Mouse (Mus musculus): ENCODE results near the gene Igfbp5. TPM values are rescaled to one million over a fixed set of nuclear protein-coding genes. Genes with fewer than 3 reads are reported as not detected.
A peak's percentile ranks its signal among the peaks of the same experiment; 100 is the strongest.

Igfbp5 gene
- polyA plus RNA-seq, 1 experiment from 2014 or later: 94.0 TPM

GRCm38 (mm10) chr1:72875708-72876107 is 1.0 kb upstream of the Igfbp5 start:
- Histone ChIP-seq H3K9me3 (replicated peaks) (no peaks in the 10 kb centered on the region), H3K4me1 (peaks cover 62% of the 10 kb centered on the region), H3K27ac (no peak overlapping the region), H3K36me3 (no peaks in the 10 kb centered on the region), H3K4me3 (replicated peaks) (no peak overlapping the region), H3K27me3 (peaks cover 6% of the 10 kb centered on the region; the same call in 1 of the 2 replicates), H3K4me2 (peak overlapping the region; percentile 95), H3K9ac (no peak overlapping the region)
- no peak for ATAC-seq (replicated peaks; ENCODE audit: low FRiP score)
- 4% methylated on average over 3 of the region's 3 CpGs for WGBS

GRCm38 (mm10) chr1:72873511-72874286 is 985 bp downstream of the Igfbp5 start:
- Histone ChIP-seq H3K27ac (peak overlapping the region; percentile 91), H3K27me3 (peaks cover 6% of the 10 kb centered on the region; the same call in 1 of the 2 replicates), H3K4me2 (peak overlapping the region; percentile 95), H3K36me3 (no peaks in the 10 kb centered on the region), H3K4me1 (peaks cover 75% of the 10 kb centered on the region), H3K9me3 (replicated peaks) (no peaks in the 10 kb centered on the region), H3K4me3 (replicated peaks) (peak overlapping the region; percentile 56), H3K9ac (peak overlapping the region; percentile 75)
- ATAC-seq (replicated peaks; ENCODE audit: low FRiP score): peak; percentile 20; the same call in 1 of the 2 replicates
- under 1% methylated on average over 43 of the region's 43 CpGs for WGBS

- 0% methylated on average over 16 of the region's 16 CpGs for WGBS
- H3K4me1 ChIP-seq: peaks cover 69% of the 10 kb centered on the region
- ATAC-seq (replicated peaks; ENCODE audit: low FRiP score): no peak
Measured at GRCm38 (mm10) chr1:72873078-72873477, 1.6 kb downstream of the Igfbp5 start.

GRCm38 (mm10) chr1:72872521-72872920 is 2.2 kb downstream of the Igfbp5 start:
- Histone ChIP-seq H3K9ac (0 out of 2 replicates have a peak overlapping the region, but pooled peaks have one; percentile 75), H3K9me3 (replicated peaks) (no peaks in the 10 kb centered on the region), H3K27ac (peak overlapping the region; percentile 91), H3K36me3 (no peaks in the 10 kb centered on the region), H3K4me1 (peaks cover 68% of the 10 kb centered on the region), H3K4me3 (replicated peaks) (peak overlapping the region; percentile 56), H3K4me2 (peak overlapping the region; percentile 95), H3K27me3 (peaks cover 6% of the 10 kb centered on the region; the same call in 1 of the 2 replicates)
- 0% methylated on average over 8 of the region's 8 CpGs for WGBS
- peak; percentile 53 for ATAC-seq (replicated peaks; ENCODE audit: low FRiP score)

More at GRCm38 (mm10) chr1:72873078-72873477, 1.6 kb downstream of the Igfbp5 start:
- Histone ChIP-seq H3K9ac (peak overlapping the region; percentile 75), H3K9me3 (replicated peaks) (no peaks in the 10 kb centered on the region), H3K4me2 (peak overlapping the region; percentile 95), H3K27me3 (peaks cover 6% of the 10 kb centered on the region; the same call in 1 of the 2 replicates), H3K36me3 (no peaks in the 10 kb centered on the region), H3K4me3 (replicated peaks) (peak overlapping the region; percentile 56), H3K27ac (peak overlapping the region; percentile 91)

- no peak for ATAC-seq (replicated peaks; ENCODE audit: low FRiP score)
- Histone ChIP-seq H3K9ac (peak overlapping the region; percentile 48), H3K36me3 (no peaks in the 10 kb centered on the region), H3K4me2 (peak overlapping the region; percentile 95), H3K27me3 (peaks cover 3% of the 10 kb centered on the region; the same call in 1 of the 2 replicates), H3K4me1 (peaks cover 71% of the 10 kb centered on the region), H3K27ac (peak overlapping the region; percentile 74), H3K9me3 (replicated peaks) (no peaks in the 10 kb centered on the region), H3K4me3 (replicated peaks) (peak overlapping the region; percentile 56)
- under 1% methylated on average over 34 of the region's 34 CpGs for WGBS
Measured at GRCm38 (mm10) chr1:72871697-72872411, 2.8 kb downstream of the Igfbp5 start.

GRCm38 (mm10) chr1:72871337-72871696 is 3.4 kb downstream of the Igfbp5 start:
- ATAC-seq (replicated peaks; ENCODE audit: low FRiP score): no peak
- H3K4me1 ChIP-seq: peaks cover 69% of the 10 kb centered on the region

GRCm38 (mm10) chr1:72870615-72871336 is 3.9 kb downstream of the Igfbp5 start:
- H3K27me3 ChIP-seq: no peaks in the 10 kb centered on the region
- no peaks in the 10 kb centered on the region for H3K9me3 ChIP-seq (replicated peaks)
- peak overlapping the region; percentile 56 for H3K4me3 ChIP-seq (replicated peaks)
- 0 out of 2 replicates have a peak overlapping the region, but pooled peaks have one; percentile 31 for H3K9ac ChIP-seq
- WGBS: 1% methylated on average over 20 of the region's 20 CpGs
- no peaks in the 10 kb centered on the region for H3K36me3 ChIP-seq
- peaks cover 68% of the 10 kb centered on the region for H3K4me1 ChIP-seq
- H3K27ac ChIP-seq: peak overlapping the region; percentile 86
- H3K4me2 ChIP-seq: peak overlapping the region; percentile 95
- ATAC-seq (replicated peaks; ENCODE audit: low FRiP score): peak; percentile 56

More at GRCm38 (mm10) chr1:72871337-72871696, 3.4 kb downstream of the Igfbp5 start:
- peak overlapping the region; percentile 86 for H3K27ac ChIP-seq
- H3K4me2 ChIP-seq: peak overlapping the region; percentile 95
- H3K9ac ChIP-seq: peak overlapping the region; percentile 48
- H3K27me3 ChIP-seq: no peaks in the 10 kb centered on the region
- no peaks in the 10 kb centered on the region for H3K9me3 ChIP-seq (replicated peaks)
- 0% methylated on average over 6 of the region's 6 CpGs for WGBS
- no peaks in the 10 kb centered on the region for H3K36me3 ChIP-seq
- peak overlapping the region; percentile 56 for H3K4me3 ChIP-seq (replicated peaks)

GRCm38 (mm10) chr1:72869681-72870614 is 4.7 kb downstream of the Igfbp5 start:
- Histone ChIP-seq H3K9me3 (replicated peaks) (no peaks in the 10 kb centered on the region), H3K27me3 (no peaks in the 10 kb centered on the region), H3K4me3 (replicated peaks) (peak overlapping the region; percentile 56), H3K36me3 (0 out of 2 replicates have a peak, but pooled peaks cover 3% of the 10 kb centered on the region), H3K4me2 (peak overlapping the region; percentile 95), H3K4me1 (peaks cover 63% of the 10 kb centered on the region), H3K9ac (0 out of 2 replicates have a peak overlapping the region, but pooled peaks have one; percentile 31), H3K27ac (peak overlapping the region; percentile 86)
- 8% methylated on average over 22 of the region's 22 CpGs for WGBS
- ATAC-seq (replicated peaks; ENCODE audit: low FRiP score): peak; percentile 33; the same call in 1 of the 2 replicates

- no peak for ATAC-seq (replicated peaks; ENCODE audit: low FRiP score)
- Histone ChIP-seq H3K9ac (no peak overlapping the region), H3K4me1 (peaks cover 56% of the 10 kb centered on the region), H3K36me3 (peaks cover 10% of the 10 kb centered on the region; the same call in 1 of the 2 replicates), H3K27ac (no peak overlapping the region), H3K4me3 (replicated peaks) (no peak overlapping the region), H3K9me3 (replicated peaks) (no peaks in the 10 kb centered on the region), H3K27me3 (no peaks in the 10 kb centered on the region), H3K4me2 (peak overlapping the region; percentile 95)
Measured at GRCm38 (mm10) chr1:72869275-72869674, 5.4 kb downstream of the Igfbp5 start.

- ATAC-seq (replicated peaks; ENCODE audit: low FRiP score): no peak
- no peak overlapping the region for H3K4me2 ChIP-seq
- H3K27me3 ChIP-seq: no peaks in the 10 kb centered on the region
- H3K27ac ChIP-seq: no peak overlapping the region
- peaks cover 15% of the 10 kb centered on the region for H3K36me3 ChIP-seq
- H3K4me1 ChIP-seq: peaks cover 50% of the 10 kb centered on the region
- no peak overlapping the region for H3K4me3 ChIP-seq (replicated peaks)
- 69% methylated on average over 10 of the region's 10 CpGs for WGBS
- no peak overlapping the region for H3K9ac ChIP-seq
- no peaks in the 10 kb centered on the region for H3K9me3 ChIP-seq (replicated peaks)
Measured at GRCm38 (mm10) chr1:72868429-72869215, 6.1 kb downstream of the Igfbp5 start.

Measured in kidney, embryonic 15.5 days (tissue).